Mouse (Mus musculus): ENCODE data around the gene Nphp1.

GRCm38 (mm10) chr2:127757171-127757570, 31.5 kb downstream of the Nphp1 start:
- TF ChIP-seq CTCF (IDR thresholded peaks at IDR 0.05; ENCODE audit: low read depth): no peak
- TF ChIP-seq EP300 (IDR thresholded peaks at IDR 0.05; ENCODE audit: low read depth): no peak
